Mouse (Mus musculus) adrenal gland, adult 8-10 months (tissue): Measurements from ENCODE around the gene Selenos. TPM values are rescaled to one million over a fixed set of nuclear protein-coding genes. Genes with fewer than 3 reads are reported as not detected.
A peak's percentile ranks its signal among the peaks of the same experiment; 100 is the strongest.
"Not testable (repeated sequence)": the region's sequence is repeated elsewhere in the genome, so short reads cannot be mapped to it uniquely, and the experiment has no call there.

Source experiments
- DNase-seq: peaks from one replicate; pipeline ENCODE4 v3.0.0; 2022
- total RNA-seq, 4 experiments: library from RNA; stranded (reverse); gene quantifications; 2 replicates each; pipeline ENCODE4 v1.2.4; 2022

The Selenos gene
- 100 to 1,000 TPM in 3 of 4 experiments, 10 to 100 TPM in 1; 94.9 to 132 (median 113) TPM for total RNA-seq

GRCm38 (mm10) chr7:66079364-66080230, at the start of gene Selenos:
Gene Selenos, plus strand, starts transcription at chr7:66079649.
- peak; percentile 97 for DNase-seq

GRCm38 (mm10) chr7:66036809-66037208, 42.6 kb upstream of the Selenos start:
- no peak for DNase-seq

GRCm38 (mm10) chr7:66038261-66038660, 41.2 kb upstream of the Selenos start:
- DNase-seq = no peak

DNA sequence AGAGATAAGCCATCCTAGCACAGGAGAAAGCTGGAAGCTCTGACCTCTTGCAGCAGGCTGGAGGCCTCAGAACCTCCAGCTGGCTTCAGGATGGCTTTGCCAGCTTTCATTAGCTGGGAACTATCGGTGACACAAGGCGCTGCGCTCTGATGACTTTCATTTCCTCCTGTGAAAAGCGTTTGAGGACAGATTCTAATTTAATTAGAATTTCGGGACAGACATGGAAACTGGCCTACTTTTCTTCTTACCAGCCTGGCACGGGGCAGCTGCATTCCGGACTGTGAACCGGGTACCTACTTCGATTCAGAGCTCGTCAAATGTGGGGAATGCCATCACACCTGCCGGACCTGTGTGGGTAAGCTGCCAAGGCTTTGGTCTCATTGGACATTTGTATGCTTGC, 40.7 kb upstream of the Selenos start:
- no peak for DNase-seq

GRCm38 (mm10) chr7:66040026-66040814, 39.2 kb upstream of the Selenos start:
- DNase-seq = no peak

DNA sequence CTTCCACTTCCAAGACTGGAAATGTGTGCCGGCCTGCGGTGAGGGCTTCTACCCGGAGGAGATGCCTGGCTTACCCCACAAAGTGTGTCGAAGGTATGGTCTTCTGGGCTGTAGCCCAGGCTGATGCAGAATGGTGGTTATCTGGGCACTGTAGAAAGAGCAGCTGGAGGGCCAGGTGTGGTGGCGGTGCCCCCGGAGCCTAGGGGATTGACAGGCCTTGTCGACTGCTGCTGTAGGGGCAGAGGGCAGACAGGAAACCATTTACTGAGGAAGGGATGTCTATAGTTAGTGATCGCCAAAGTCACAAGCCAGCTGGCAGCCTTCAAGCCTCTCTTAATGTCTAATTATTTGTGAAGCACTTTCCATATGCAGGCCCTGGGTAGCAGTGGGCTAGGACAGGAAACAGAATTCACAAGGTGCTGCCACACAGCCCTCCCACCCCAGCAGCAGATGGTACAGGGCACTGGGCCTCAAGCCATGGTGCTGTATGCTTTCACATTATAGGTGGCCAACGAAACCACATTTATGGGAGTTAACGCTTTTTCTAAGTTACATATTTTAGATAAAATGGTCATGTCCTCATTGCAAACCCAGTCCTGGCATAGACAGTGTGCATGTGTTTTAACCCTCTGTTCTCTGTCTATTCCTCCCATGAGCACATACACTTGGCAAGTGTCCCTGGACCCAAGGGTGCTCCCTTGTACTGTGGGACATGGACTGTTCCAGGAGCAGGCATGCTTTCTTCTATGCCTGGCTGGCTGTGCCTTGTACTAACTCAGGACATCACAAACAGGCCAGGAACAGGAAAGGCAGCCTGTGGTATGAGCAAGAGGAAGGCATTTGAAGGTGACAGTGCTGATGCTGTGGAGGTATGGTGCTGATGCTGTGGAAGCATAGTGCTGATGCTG, 35.6 kb upstream of the Selenos start, which contains the start of gene Gm45213:
Gene Gm45213 (plus strand): TSS at position 51 of the 908 bp plus-strand sequence.
- DNase-seq = no peak

DNA sequence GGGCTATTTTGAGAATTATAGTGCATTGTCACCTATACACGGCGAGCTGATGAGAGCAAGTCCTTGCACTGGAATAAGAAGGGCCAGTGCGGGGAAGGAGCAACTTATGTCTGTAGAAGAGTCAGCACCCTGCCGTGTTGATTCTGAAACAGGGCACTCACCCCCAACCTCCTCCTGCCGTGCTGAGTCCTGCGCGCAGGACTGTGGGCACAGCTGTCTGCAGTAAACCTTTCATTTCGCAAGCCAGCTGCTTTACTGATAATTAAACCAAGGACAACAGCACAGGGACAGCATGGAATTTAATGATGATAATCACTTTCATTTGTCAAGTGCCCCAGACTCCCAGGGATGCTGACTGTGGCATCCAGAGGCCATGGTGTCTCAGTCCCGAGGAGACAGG, 34.8 kb upstream of the Selenos start:
- no peak for DNase-seq

GRCm38 (mm10) chr7:66046921-66047918, 32.2 kb upstream of the Selenos start:
- no peak for DNase-seq

GRCm38 (mm10) chr7:66047975-66048374, 31.5 kb upstream of the Selenos start:
- no peak for DNase-seq

DNA sequence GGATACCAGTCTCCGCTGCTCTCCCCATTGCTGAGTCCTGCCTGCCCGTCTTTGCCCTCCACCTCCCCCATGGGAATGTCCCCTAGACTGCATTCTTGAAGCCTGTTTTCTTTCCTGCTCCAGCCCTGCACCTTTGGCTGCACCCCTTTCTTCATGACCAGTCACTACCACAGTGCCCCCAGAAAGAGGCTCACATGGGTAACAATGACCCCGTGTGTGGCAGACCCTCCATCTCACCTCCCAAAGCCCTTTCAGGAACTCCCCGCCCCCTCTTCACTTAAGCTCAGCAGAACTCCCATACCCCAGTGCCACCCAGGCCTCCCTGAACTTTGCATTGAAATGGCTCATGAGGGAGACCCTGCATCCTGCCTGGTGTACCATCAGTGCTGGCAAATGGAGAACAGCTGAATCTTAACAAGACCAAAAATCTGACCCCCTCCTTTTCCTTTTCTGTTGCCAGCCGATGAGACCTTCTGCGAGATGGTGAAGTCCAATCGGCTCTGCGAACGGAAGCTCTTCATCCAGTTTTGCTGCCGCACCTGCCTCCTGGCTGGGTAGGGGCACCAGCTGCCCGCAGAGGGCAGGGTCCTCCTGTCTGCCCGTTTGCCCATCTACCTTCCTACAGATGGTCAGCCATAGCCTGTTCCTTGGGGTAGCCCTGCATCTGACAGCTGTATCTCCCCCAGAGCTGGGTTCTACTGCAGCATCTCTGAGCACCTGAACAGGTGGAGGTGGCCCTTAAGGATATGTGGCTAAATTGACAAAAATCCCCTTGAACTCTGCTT, 30.8 kb upstream of the Selenos start:
- no peak for DNase-seq

- DNase-seq = no peak
Observed at GRCm38 (mm10) chr7:66053946-66054483, 25.4 kb upstream of the Selenos start.

GRCm38 (mm10) chr7:66055356-66055755, 24.1 kb upstream of the Selenos start:
- not testable (repeated sequence) for DNase-seq

- no peak for DNase-seq
Observed at GRCm38 (mm10) chr7:66058703-66059102, 20.7 kb upstream of the Selenos start, which contains the start of gene Snrpa1. Gene Snrpa1, plus strand, starts transcription at chr7:66059003.

DNA sequence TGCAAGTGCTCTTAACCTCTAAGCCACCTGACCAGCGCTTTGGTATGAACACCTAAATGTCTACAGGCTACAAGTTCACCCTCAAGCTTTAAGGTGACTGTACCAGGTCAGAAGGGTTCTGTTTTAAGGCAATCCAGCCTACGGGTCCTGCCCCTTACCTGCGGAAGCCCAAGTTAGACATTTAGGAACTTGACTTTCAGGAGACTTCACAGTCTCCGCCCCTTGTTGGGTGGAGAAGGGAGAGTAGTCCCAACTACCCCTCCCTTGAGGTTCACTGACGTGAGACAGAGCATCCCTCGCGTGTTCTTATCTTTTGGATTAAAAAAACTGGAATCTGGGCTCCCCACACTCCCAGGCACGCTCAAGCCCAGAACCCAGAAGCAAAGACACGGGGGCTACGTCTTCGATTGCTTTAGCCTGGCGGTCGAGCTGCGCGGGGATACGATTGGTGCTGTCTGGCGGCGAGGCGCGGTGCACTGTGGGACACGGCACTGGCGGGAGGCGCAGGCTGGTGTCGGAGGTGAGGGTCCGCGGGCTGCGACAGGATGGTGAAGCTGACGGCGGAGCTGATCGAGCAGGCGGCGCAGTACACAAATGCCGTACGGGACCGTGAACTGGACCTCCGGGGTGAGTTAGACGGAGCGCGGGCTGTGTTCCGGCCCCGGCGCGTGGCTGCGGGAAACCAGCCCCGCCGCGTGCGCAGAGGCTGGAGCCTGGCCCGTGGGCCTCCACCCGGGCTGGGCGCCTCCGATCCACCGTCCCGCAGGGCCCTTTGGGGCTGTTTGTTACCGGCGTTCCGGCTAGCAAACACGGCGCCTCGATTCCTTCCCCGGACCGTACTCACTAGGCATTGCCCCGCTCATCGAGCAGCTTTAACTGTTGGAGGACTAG, 19.1 kb upstream of the Selenos start:
- DNase-seq = peak; percentile 80

DNA sequence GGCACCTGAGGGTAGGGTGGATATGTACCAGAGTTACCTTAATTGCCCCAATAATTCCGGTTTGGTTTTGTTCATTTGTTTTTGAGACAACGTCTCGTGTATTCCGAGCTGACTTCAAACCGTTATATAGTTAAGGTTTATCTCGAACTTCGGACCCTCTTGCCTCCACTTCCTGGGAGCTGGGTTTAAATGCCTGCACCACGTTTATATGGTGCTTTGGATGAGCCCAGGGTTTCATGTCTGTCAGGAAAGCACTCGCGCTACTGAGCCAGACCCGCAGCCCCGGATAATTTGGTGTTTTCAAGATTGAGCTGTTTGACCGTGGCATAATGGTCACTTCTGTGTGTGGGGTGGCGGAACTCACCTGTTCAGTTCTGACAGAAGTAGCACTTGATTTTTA, 18.4 kb upstream of the Selenos start:
- no peak for DNase-seq

DNA sequence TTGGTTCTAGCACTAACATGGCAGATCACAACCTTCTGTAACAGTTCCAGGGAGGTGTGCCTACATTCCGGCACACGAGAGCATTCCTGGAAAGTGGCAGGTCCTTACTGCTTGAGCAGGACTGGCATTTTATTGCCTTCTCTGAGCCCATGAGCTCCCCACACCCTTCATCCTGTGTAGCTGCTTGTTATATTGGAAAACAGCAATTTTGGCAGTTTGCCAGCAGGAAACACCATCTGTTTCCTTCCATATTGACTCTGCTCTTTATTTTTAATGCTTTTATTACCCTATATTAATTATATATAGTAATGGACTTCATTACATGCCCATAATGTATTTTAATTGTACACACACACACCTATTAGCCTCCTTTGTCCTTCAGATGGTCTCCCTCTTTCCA, 3.0 kb upstream of the Selenos start:
- no peak for DNase-seq

DNA sequence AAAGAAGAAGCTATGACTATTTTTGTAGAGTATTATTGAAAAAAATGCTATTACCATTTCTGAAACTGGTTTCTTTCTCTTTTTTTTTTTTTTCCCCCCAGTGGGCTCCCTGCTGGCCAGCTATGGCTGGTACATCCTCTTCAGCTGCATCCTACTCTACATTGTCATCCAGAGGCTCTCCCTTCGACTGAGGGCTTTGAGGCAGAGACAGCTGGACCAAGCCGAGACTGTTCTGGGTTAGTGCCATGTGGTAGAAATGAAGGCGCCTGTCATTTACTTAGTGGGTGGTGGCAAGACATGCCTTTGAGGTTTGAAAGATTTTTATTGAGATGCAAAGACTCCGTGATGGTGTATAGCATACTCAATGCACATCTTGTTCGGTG, 773 bp downstream of the Selenos start:
- DNase-seq = no peak

- DNase-seq = no peak
Observed at GRCm38 (mm10) chr7:66083757-66084156, 4.3 kb downstream of the Selenos start.

- no peak for DNase-seq
Observed at GRCm38 (mm10) chr7:66084546-66084945, 5.1 kb downstream of the Selenos start.
